Mouse (Mus musculus) ES-E14 (cell line): ENCODE data around the gene Tnip1.

Source experiments
- CHD2 ChIP-seq: IDR thresholded peaks from 2 replicates; pipeline ENCODE4 v1.6.1; 2014; ENCODE audit warnings: mild to moderate bottlenecking, low read depth, low read length, inconsistent platforms
- HCFC1 ChIP-seq: IDR thresholded peaks from 2 replicates; pipeline ENCODE4 v1.6.1; 2012; ENCODE audit warnings: low read length, inconsistent platforms, borderline replicate concordance; ENCODE audit not compliant: insufficient read depth
- MAFK ChIP-seq: IDR thresholded peaks from 2 replicates; pipeline ENCODE4 v1.6.1; 2014; ENCODE audit warnings: mild to moderate bottlenecking, low read depth, low read length, inconsistent platforms; ENCODE audit not compliant: insufficient read depth
- ZNF384 ChIP-seq: IDR thresholded peaks from 2 replicates; pipeline ENCODE4 v1.6.1; 2012; ENCODE audit warnings: low read depth, low read length, inconsistent platforms

- TF ChIP-seq ZNF384 = no peak
- TF ChIP-seq MAFK = no peak
- no peak for TF ChIP-seq HCFC1
- no peak for TF ChIP-seq CHD2
Observed at GRCm38 (mm10) chr11:54882671-54883070, 80.0 kb downstream of the Tnip1 start.
